Mouse (Mus musculus) midbrain, embryonic 10.5 days (tissue): Measurements from ENCODE around the gene Fcho1. TPM values are rescaled to one million over a fixed set of nuclear protein-coding genes. Genes with fewer than 3 reads are reported as not detected.
"Not testable (repeated sequence)": the region's sequence is repeated elsewhere in the genome, so short reads cannot be mapped to it uniquely, and the experiment has no call there.

Experiments
- DNase-seq: peaks from one replicate; pipeline ENCODE4 v3.0.0-alpha.2; 2017; ENCODE audit warnings: low spot score
- H3K27ac ChIP-seq: fragments of 300-500 bp; sonication (generic); replicated peaks from 2 replicates; pipeline ENCODE4 v1.5.1; 2016; ENCODE audit warnings: mild to moderate bottlenecking
- H3K27me3 ChIP-seq: fragments of 300-500 bp; sonication (generic); 2 replicates; pipeline ENCODE4 v1.6.1; 2016; ENCODE audit warnings: low read depth, mild to moderate bottlenecking; ENCODE audit not compliant: poor library complexity, severe bottlenecking
- H3K36me3 ChIP-seq: fragments of 300-500 bp; sonication (generic); 2 replicates; pipeline ENCODE4 v1.6.1; 2016; ENCODE audit warnings: mild to moderate bottlenecking, moderate library complexity
- H3K4me1 ChIP-seq: fragments of 300-500 bp; sonication (generic); 2 replicates; pipeline ENCODE4 v1.6.1; 2016
- H3K4me3 ChIP-seq: fragments of 300-500 bp; sonication (generic); 2 replicates; pipeline ENCODE4 v1.5.1; 2016; ENCODE audit warnings: mild to moderate bottlenecking, moderate library complexity
- H3K9me3 ChIP-seq: fragments of 300-500 bp; sonication (generic); replicated peaks from 2 replicates; pipeline ENCODE4 v1.6.1; 2016; ENCODE audit warnings: mild to moderate bottlenecking
- WGBS: fragments of 180-500 bp; shearing (Covaris S2); methylation state at CpG from one replicate; pipeline ENCODE4 v1.1.7; 2016; 5-methylcytosine and 5-hydroxymethylcytosine counted together
- polyA plus RNA-seq: library from polyadenylated mRNA; unstranded; fragments of >200 nt; fragmentation: Nextera tagmentation; extraction: Ambion mirVana; gene quantifications from 2 replicates; pipeline ENCODE4 v1.2.1, GENCODE M21; 2016

The Fcho1 gene
- polyA plus RNA-seq, result 17.7 and 25.4 TPM in 2 replicates

- no peaks in the 10 kb centered on the region for H3K36me3 ChIP-seq
- peaks cover 55% of the 10 kb centered on the region for H3K27me3 ChIP-seq
- peak; percentile 82 for DNase-seq
- peak within 1 kb of the TSS; percentile 85 for H3K27ac ChIP-seq
- no peaks in the 10 kb centered on the region for H3K9me3 ChIP-seq
- 1% methylated on average over 52 of the region's 54 CpGs for WGBS
- H3K4me1 ChIP-seq, result peaks cover 60% of the 10 kb centered on the region
- peak within 1 kb of the TSS; percentile 87 for H3K4me3 ChIP-seq
Observed at GRCm38 (mm10) chr8:71725122-71725924, at the start of gene Fcho1. TSS of gene Fcho1 (minus strand) at chr8:71725716.

- Histone ChIP-seq H3K9me3 (peaks cover 19% of the 10 kb centered on the region), H3K36me3 (no peaks in the 10 kb centered on the region), H3K4me1 (no peaks in the 10 kb centered on the region), H3K27ac (no peak overlapping the region), H3K4me3 (no peak overlapping the region), H3K27me3 (no peaks in the 10 kb centered on the region)
- WGBS, result 90% methylated on average over 15 of the region's 15 CpGs
- DNase-seq, result no peak
Observed at GRCm38 (mm10) chr8:71771336-71771735, 45.8 kb upstream of the Fcho1 start.

GRCm38 (mm10) chr8:71758816-71759215 is 33.3 kb upstream of the Fcho1 start:
- no peaks in the 10 kb centered on the region for H3K36me3 ChIP-seq

GRCm38 (mm10) chr8:71752881-71753552 is 27.5 kb upstream of the Fcho1 start:
- not testable (repeated sequence) for H3K4me1 ChIP-seq, H3K27me3 ChIP-seq, H3K36me3 ChIP-seq, DNase-seq, H3K27ac ChIP-seq, H3K4me3 ChIP-seq, H3K9me3 ChIP-seq
- 75% methylated on average over 7 of the region's 7 CpGs for WGBS

More at GRCm38 (mm10) chr8:71758816-71759215, 33.3 kb upstream of the Fcho1 start:
- no peak overlapping the region for H3K4me3 ChIP-seq
- 59% methylated on average over 3 of the region's 3 CpGs for WGBS
- no peak for DNase-seq
- no peak overlapping the region for H3K27ac ChIP-seq
- no peaks in the 10 kb centered on the region for H3K9me3 ChIP-seq
- H3K4me1 ChIP-seq, result 0 out of 2 replicates have a peak, but pooled peaks cover 2% of the 10 kb centered on the region
- no peaks in the 10 kb centered on the region for H3K27me3 ChIP-seq

- not testable (repeated sequence) for DNase-seq, H3K27ac ChIP-seq, H3K36me3 ChIP-seq, H3K9me3 ChIP-seq, H3K4me1 ChIP-seq, H3K27me3 ChIP-seq, H3K4me3 ChIP-seq
Observed at GRCm38 (mm10) chr8:71752263-71752662, 26.7 kb upstream of the Fcho1 start.

DNA sequence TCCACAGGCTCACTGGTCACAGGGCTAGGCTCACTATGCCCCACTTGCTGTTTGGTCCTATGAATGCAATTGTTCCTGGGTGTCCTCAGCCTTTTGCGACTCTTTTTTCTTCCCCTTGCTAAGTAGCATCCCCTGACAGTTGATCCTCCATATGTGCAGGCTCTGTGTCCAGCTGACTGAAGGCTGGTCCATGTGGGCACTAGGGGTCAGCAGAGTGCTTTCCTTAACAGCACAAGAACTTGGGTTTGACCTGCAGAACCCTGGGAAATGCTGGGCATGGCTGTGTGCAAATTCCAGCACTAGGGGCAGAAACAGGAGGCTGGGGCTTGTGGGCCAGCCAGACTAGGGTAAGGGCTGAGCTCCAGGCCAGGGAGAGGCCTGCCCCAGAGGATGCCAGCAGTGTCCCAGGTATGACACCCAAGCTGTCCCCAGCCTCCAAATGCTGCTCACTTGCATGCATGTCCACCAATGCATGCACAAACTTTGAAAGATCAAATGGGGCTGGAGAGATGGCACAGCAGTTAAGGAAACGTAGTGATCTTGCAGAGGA is 25.9 kb upstream of the Fcho1 start:
- not testable (repeated sequence) for H3K36me3 ChIP-seq, H3K27me3 ChIP-seq, H3K4me1 ChIP-seq, H3K27ac ChIP-seq, H3K4me3 ChIP-seq, H3K9me3 ChIP-seq
- 67% methylated on average over 2 of the region's 2 CpGs for WGBS
- DNase-seq, result peak; percentile 46

DNA sequence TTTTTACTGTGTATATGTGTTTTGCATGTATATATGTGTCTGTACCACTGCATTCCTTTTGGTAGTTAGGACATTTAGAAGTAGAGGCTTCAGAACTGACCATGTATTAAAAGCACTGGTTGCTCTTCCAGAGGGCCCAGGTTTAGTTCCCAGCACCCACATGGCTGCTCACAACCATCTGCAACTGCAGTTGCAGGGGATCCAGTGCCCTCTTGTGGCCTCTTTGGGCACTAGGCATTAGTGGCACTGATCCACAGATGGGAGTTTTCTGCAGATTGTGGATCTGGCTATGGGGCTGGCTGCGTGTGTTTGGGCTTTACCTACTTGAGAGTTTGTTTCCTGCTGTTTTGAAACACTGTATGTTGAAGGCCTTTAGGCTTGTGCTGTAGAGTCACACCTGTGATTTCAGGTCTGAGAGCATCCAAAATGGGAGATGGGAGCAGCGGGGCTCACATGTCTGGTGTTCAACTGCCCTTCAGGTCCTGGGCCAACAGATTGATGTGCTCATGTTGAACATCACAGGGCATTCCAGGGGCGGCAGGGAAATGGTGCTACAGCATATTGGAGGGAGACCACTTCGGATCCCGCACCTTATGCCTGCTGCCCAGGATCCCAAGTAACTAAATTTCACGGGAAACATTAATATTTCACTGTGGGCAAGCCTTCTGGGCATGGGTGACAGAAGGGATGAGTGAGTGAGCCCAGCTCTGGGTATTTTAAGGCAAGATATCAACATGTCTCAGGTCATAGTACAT is 24.0 kb upstream of the Fcho1 start:
- not testable (repeated sequence) for H3K36me3 ChIP-seq, DNase-seq, H3K27ac ChIP-seq, H3K27me3 ChIP-seq, H3K4me3 ChIP-seq, H3K4me1 ChIP-seq, H3K9me3 ChIP-seq
- 80% methylated on average over 6 of the region's 6 CpGs for WGBS

DNA sequence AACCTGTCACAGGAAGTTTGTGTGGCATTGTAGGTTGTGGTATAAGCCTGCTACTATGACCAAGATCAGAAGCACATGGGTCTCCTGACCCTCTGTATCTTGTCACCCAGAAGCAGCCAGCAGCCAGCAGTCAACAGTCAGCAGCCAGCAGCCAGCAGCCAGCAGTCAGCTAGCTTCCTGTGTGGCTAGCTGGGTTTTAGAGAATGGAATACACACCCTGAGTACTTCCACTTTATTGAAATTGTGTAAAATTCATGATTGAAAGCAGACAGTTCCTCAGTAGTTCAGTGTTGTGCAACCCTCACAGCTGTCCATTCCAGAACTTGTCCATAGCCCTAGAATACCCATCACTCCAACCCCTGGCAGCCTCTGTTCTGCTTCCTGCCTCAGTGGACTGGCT is 21.6 kb upstream of the Fcho1 start:
- not testable (repeated sequence) for H3K4me3 ChIP-seq, H3K27ac ChIP-seq, H3K9me3 ChIP-seq, H3K36me3 ChIP-seq, H3K4me1 ChIP-seq, H3K27me3 ChIP-seq, DNase-seq

GRCm38 (mm10) chr8:71745322-71745721 is 19.8 kb upstream of the Fcho1 start:
- no peak overlapping the region for H3K27ac ChIP-seq
- H3K27me3 ChIP-seq, result peaks cover 14% of the 10 kb centered on the region
- no peak overlapping the region for H3K4me3 ChIP-seq
- DNase-seq, result peak; percentile 3
- 0 out of 2 replicates have a peak, but pooled peaks cover 2% of the 10 kb centered on the region for H3K9me3 ChIP-seq
- WGBS, result 88% methylated on average over 1 of the region's 1 CpGs
- peaks cover 9% of the 10 kb centered on the region for H3K4me1 ChIP-seq
- no peaks in the 10 kb centered on the region for H3K36me3 ChIP-seq

DNA sequence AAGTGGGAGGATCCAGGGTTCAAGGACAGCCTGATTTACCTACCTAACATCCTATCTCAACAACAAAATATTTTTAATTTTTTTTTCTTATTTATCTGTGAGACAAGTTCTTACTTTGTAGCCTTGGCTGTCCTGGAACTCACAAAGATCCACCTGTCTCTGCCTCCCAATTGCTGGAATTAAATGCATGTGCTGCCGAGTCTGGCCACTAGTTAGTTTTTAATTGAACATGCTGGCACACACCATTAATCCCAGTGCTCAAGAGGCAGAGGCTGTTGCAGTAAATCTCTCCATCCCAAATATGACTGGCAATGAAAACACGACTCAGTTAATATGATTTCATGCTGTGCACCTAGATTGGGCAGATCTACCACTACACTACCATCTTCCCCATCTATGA is 17.3 kb upstream of the Fcho1 start:
- WGBS, result 73% methylated on average over 2 of the region's 2 CpGs
- no peak overlapping the region for H3K27ac ChIP-seq
- DNase-seq, result no peak

DNA sequence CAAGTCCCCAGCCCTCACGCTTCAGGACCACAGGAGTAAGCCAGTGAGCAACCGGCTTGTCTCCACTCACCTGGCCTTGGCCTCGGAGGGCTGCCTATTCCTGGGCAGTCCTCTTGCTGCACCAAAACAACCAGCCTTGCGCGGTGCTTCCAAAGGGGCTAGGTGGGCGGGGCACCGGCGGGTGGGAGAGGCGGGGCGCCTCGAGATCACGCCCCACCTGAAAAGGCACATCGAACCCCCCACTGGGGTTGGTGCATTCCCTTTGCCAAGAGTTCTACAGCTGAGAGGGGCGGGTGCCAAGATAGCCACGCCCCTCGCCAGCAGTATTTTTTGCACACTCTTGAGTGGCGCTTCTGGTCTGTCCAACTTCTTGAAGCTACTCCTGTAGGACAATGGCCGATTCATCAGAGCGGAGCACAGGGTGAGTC is 16.2 kb upstream of the Fcho1 start:
- Histone ChIP-seq H3K4me3 (peak overlapping the region; percentile 43), H3K27me3 (peaks cover 14% of the 10 kb centered on the region), H3K27ac (no peak overlapping the region), H3K9me3 (no peaks in the 10 kb centered on the region), H3K4me1 (peaks cover 9% of the 10 kb centered on the region), H3K36me3 (no peaks in the 10 kb centered on the region)
- DNase-seq, result no peak
- WGBS, result 5% methylated on average over 19 of the region's 19 CpGs

More for the DNA sequence above, 17.3 kb upstream of the Fcho1 start:
- Histone ChIP-seq H3K36me3 (no peaks in the 10 kb centered on the region), H3K4me3 (no peak overlapping the region), H3K4me1 (peaks cover 9% of the 10 kb centered on the region), H3K9me3 (no peaks in the 10 kb centered on the region), H3K27me3 (peaks cover 14% of the 10 kb centered on the region)

DNA sequence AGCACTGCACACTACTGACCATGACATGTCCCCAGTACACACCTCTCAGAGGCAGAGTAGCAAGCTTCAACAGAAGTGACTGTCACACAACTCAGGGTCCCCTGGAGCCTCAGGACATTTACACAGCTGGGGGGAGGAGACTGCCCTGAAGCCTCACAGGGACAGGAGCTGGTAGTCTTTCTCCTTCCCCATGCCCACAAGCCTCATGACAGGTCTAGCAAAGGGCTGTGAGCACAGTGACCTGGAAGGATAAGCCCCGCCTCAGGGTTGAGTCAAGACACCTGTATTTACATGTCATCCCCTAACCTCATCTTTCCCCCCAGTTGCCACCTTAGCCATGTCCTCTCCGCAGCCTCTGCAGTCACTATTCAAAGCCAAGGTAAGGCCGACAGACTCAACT is 15.7 kb upstream of the Fcho1 start:
- Histone ChIP-seq H3K4me1 (peaks cover 9% of the 10 kb centered on the region), H3K27ac (no peak overlapping the region), H3K9me3 (no peaks in the 10 kb centered on the region), H3K4me3 (peak overlapping the region; percentile 43), H3K27me3 (peaks cover 14% of the 10 kb centered on the region), H3K36me3 (no peaks in the 10 kb centered on the region)
- DNase-seq, result no peak
- WGBS, result 37% methylated on average over 3 of the region's 3 CpGs
